Mouse (Mus musculus) heart, embryonic 12.5 days (tissue): ENCODE measurements around the gene Ppp1r12b. TPM values are rescaled to one million over a fixed set of nuclear protein-coding genes. Genes with fewer than 3 reads are reported as not detected.

ENCODE experiments used
- ATAC-seq: fragments of 200-750 bp; cut with Nextera tagmentation; 2 replicates; pipeline ENCODE4 v1.8.0; 2017; ENCODE audit warnings: moderate TSS enrichment, moderate library complexity; ENCODE audit not compliant: insufficient number of reproducible peaks, low FRiP score
- H3K27ac ChIP-seq: fragments of 300-500 bp; sonication (generic); 2 replicates; pipeline ENCODE4 v1.5.1; 2016; ENCODE audit warnings: mild to moderate bottlenecking, moderate library complexity; ENCODE audit not compliant: poor library complexity, severe bottlenecking
- H3K27me3 ChIP-seq: fragments of 300-500 bp; sonication (generic); replicated peaks from 2 replicates; pipeline ENCODE4 v1.6.1; 2016; ENCODE audit warnings: mild to moderate bottlenecking, moderate library complexity
- H3K36me3 ChIP-seq: fragments of 300-500 bp; sonication (generic); 2 replicates; pipeline ENCODE4 v1.6.1; 2016; ENCODE audit warnings: mild to moderate bottlenecking, moderate library complexity
- H3K4me1 ChIP-seq: fragments of 300-500 bp; sonication (generic); replicated peaks from 2 replicates; pipeline ENCODE4 v1.6.1; 2016; ENCODE audit warnings: mild to moderate bottlenecking
- H3K4me2 ChIP-seq: fragments of 300-500 bp; sonication (generic); 2 replicates; pipeline ENCODE4 v1.6.1; 2016; ENCODE audit warnings: mild to moderate bottlenecking, moderate library complexity
- H3K4me3 ChIP-seq: fragments of 300-500 bp; sonication (generic); 2 replicates; pipeline ENCODE4 v1.5.1; 2016; ENCODE audit warnings: mild to moderate bottlenecking
- H3K9ac ChIP-seq: fragments of 300-500 bp; sonication (generic); 2 replicates; pipeline ENCODE4 v1.6.1; 2016; ENCODE audit warnings: mild to moderate bottlenecking, moderate library complexity
- H3K9me3 ChIP-seq: fragments of 300-500 bp; sonication (generic); replicated peaks from 2 replicates; pipeline ENCODE4 v1.6.1; 2016; ENCODE audit warnings: mild to moderate bottlenecking, moderate library complexity
- WGBS: fragments of 180-500 bp; shearing (Covaris S2); methylation state at CpG from one replicate; pipeline ENCODE4 v1.1.7; 2016; 5-methylcytosine and 5-hydroxymethylcytosine counted together
- microRNA-seq: library from miRNA; unstranded; fragments of <30 nt; microRNA quantifications from one replicate; pipeline ENCODE4, GENCODE M21; 2017
- polyA plus RNA-seq: library from polyadenylated mRNA; unstranded; fragments of >200 nt; fragmentation: Nextera tagmentation; extraction: Ambion mirVana; gene quantifications from 2 replicates; pipeline ENCODE4 v1.2.1, GENCODE M21; 2016

Gene Ppp1r12b
- polyA plus RNA-seq, 1 experiment from 2014 or later: 29.6 TPM

GRCm38 (mm10) chr1:134706549-134706948 is 249.2 kb downstream of the Ppp1r12b start:
- no peak for ATAC-seq
- Histone ChIP-seq H3K9me3 (no peaks in the 10 kb centered on the region), H3K4me1 (peaks cover 29% of the 10 kb centered on the region), H3K4me2 (no peak overlapping the region), H3K4me3 (no peak overlapping the region), H3K27ac (no peak overlapping the region), H3K36me3 (no peaks in the 10 kb centered on the region), H3K9ac (no peak overlapping the region), H3K27me3 (peaks cover 74% of the 10 kb centered on the region)
- 57% methylated on average over 2 of the region's 2 CpGs for WGBS

Small RNA genes lying within 50 kb of the gene (microRNA-seq; reads per million reads assigned to microRNA genes)
- not detected for gene Gm22232

Other genes with a start within 250 kb of the Ppp1r12b start
- 46.6 and 48.7 TPM in 2 replicates for gene Ube2t, start 6.6 kb upstream of the Ppp1r12b start, polyA plus RNA-seq
- gene Lgr6, start 149.3 kb upstream of the Ppp1r12b start, polyA plus RNA-seq: 0.80 and 0.82 TPM in 2 replicates
- 1.0 and 1.4 TPM in 2 replicates for gene Ptpn7, start 176.8 kb upstream of the Ppp1r12b start, polyA plus RNA-seq
- 36.4 and 36.6 TPM in 2 replicates for gene Arl8a, start 190.9 kb upstream of the Ppp1r12b start, polyA plus RNA-seq
- not detected in 2 replicates for gene Gpr37l1, start 211.7 kb upstream of the Ppp1r12b start, polyA plus RNA-seq